Mouse (Mus musculus) hindbrain, embryonic 10.5 days (tissue): ENCODE measurements at regions not wholly inside any gene's neighbourhood (a gene's known extent, or its start where the extent isn't known, plus 50 kb on each side); places are given as distances from the start of the nearest gene placed in this dataset.
"Not testable (repeated sequence)": the region's sequence is repeated elsewhere in the genome, so short reads cannot be mapped to it uniquely, and the experiment has no call there.

Experiments used
- DNase-seq: peaks from one replicate; pipeline ENCODE4 v3.0.0-alpha.2; 2017; ENCODE audit warnings: low spot score
- H3K27ac ChIP-seq: fragments of 300-500 bp; sonication (generic); 2 replicates; pipeline ENCODE4 v1.5.1; 2016; ENCODE audit warnings: mild to moderate bottlenecking, moderate library complexity
- H3K27me3 ChIP-seq: fragments of 300-500 bp; sonication (generic); 2 replicates; pipeline ENCODE4 v1.6.1; 2016; ENCODE audit warnings: mild to moderate bottlenecking; ENCODE audit not compliant: poor library complexity, insufficient read depth, severe bottlenecking
- H3K36me3 ChIP-seq: fragments of 300-500 bp; sonication (generic); 2 replicates; pipeline ENCODE4 v1.6.1; 2016; ENCODE audit warnings: mild to moderate bottlenecking, moderate library complexity
- H3K4me1 ChIP-seq: fragments of 300-500 bp; sonication (generic); replicated peaks from 2 replicates; pipeline ENCODE4 v1.6.1; 2016; ENCODE audit warnings: mild to moderate bottlenecking
- H3K4me3 ChIP-seq: fragments of 300-500 bp; sonication (generic); 2 replicates; pipeline ENCODE4 v1.5.1; 2016; ENCODE audit warnings: mild to moderate bottlenecking, moderate library complexity
- H3K9me3 ChIP-seq: fragments of 300-500 bp; sonication (generic); 2 replicates; pipeline ENCODE4 v1.6.1; 2016; ENCODE audit warnings: mild to moderate bottlenecking, moderate library complexity
- WGBS: fragments of 180-500 bp; shearing (Covaris S2); methylation state at CpG from one replicate; pipeline ENCODE4 v1.1.7; 2016; 5-methylcytosine and 5-hydroxymethylcytosine counted together

GRCm38 (mm10) chr7:75387033-75387432, 68.3 kb upstream of the Akap13 start:
- Histone ChIP-seq H3K9me3 (no peaks in the 10 kb centered on the region), H3K36me3 (no peaks in the 10 kb centered on the region), H3K27ac (no peak overlapping the region), H3K4me3 (no peak overlapping the region), H3K4me1 (no peaks in the 10 kb centered on the region), H3K27me3 (no peaks in the 10 kb centered on the region)
- 90% methylated on average over 1 of the region's 1 CpGs for WGBS
- no peak for DNase-seq

- Histone ChIP-seq H3K27ac (no peak overlapping the region), H3K27me3 (no peaks in the 10 kb centered on the region), H3K4me1 (no peaks in the 10 kb centered on the region), H3K9me3 (no peaks in the 10 kb centered on the region), H3K36me3 (no peaks in the 10 kb centered on the region), H3K4me3 (no peak overlapping the region)
- no peak for DNase-seq
- 83% methylated on average over 6 of the region's 6 CpGs for WGBS
These were observed 67.4 kb upstream of the Akap13 start for GRCm38 (mm10) chr7:75387821-75388431.

GRCm38 (mm10) chr7:75390162-75390561, 65.2 kb upstream of the Akap13 start:
- WGBS: 92% methylated on average over 3 of the region's 3 CpGs

GRCm38 (mm10) chr7:75392783-75393182, 62.6 kb upstream of the Akap13 start:
- 86% methylated on average over 3 of the region's 3 CpGs for WGBS
- no peaks in the 10 kb centered on the region for H3K9me3 ChIP-seq
- no peaks in the 10 kb centered on the region for H3K27me3 ChIP-seq
- H3K36me3 ChIP-seq: no peaks in the 10 kb centered on the region
- no peak for DNase-seq
- H3K27ac ChIP-seq: no peak overlapping the region
- H3K4me3 ChIP-seq: no peak overlapping the region
- peaks cover 5% of the 10 kb centered on the region for H3K4me1 ChIP-seq

More at GRCm38 (mm10) chr7:75390162-75390561, 65.2 kb upstream of the Akap13 start:
- no peaks in the 10 kb centered on the region for H3K4me1 ChIP-seq
- no peaks in the 10 kb centered on the region for H3K27me3 ChIP-seq
- no peak for DNase-seq
- H3K36me3 ChIP-seq: no peaks in the 10 kb centered on the region
- H3K9me3 ChIP-seq: no peaks in the 10 kb centered on the region
- H3K4me3 ChIP-seq: no peak overlapping the region
- no peak overlapping the region for H3K27ac ChIP-seq

- Histone ChIP-seq H3K27me3 (no peaks in the 10 kb centered on the region), H3K4me1 (peaks cover 5% of the 10 kb centered on the region), H3K27ac (no peak overlapping the region), H3K4me3 (no peak overlapping the region), H3K9me3 (no peaks in the 10 kb centered on the region), H3K36me3 (no peaks in the 10 kb centered on the region)
- 92% methylated on average over 2 of the region's 2 CpGs for WGBS
- DNase-seq: no peak
These were observed 61.9 kb upstream of the Akap13 start for GRCm38 (mm10) chr7:75393466-75393865.

- peaks cover 5% of the 10 kb centered on the region for H3K4me1 ChIP-seq
These were observed 60.3 kb upstream of the Akap13 start for GRCm38 (mm10) chr7:75394866-75395580.

GRCm38 (mm10) chr7:75397559-75397958, 57.8 kb upstream of the Akap13 start:
- peaks cover 5% of the 10 kb centered on the region for H3K4me1 ChIP-seq
- no peak for DNase-seq
- H3K4me3 ChIP-seq: no peak overlapping the region
- H3K36me3 ChIP-seq: no peaks in the 10 kb centered on the region
- H3K27ac ChIP-seq: no peak overlapping the region; the same call in 1 of the 2 replicates
- 34% methylated on average over 7 of the region's 7 CpGs for WGBS
- no peaks in the 10 kb centered on the region for H3K9me3 ChIP-seq
- H3K27me3 ChIP-seq: no peaks in the 10 kb centered on the region

More at GRCm38 (mm10) chr7:75394866-75395580, 60.3 kb upstream of the Akap13 start:
- no peaks in the 10 kb centered on the region for H3K27me3 ChIP-seq
- no peaks in the 10 kb centered on the region for H3K36me3 ChIP-seq
- WGBS: 78% methylated on average over 8 of the region's 8 CpGs
- H3K9me3 ChIP-seq: no peaks in the 10 kb centered on the region
- DNase-seq: no peak
- no peak overlapping the region for H3K4me3 ChIP-seq
- H3K27ac ChIP-seq: no peak overlapping the region

- not testable (repeated sequence) for H3K4me3 ChIP-seq, H3K27ac ChIP-seq, H3K9me3 ChIP-seq, H3K36me3 ChIP-seq, H3K27me3 ChIP-seq, H3K4me1 ChIP-seq, DNase-seq
- WGBS: 76% methylated on average over 2 of the region's 2 CpGs
These were observed 56.9 kb upstream of the Akap13 start for GRCm38 (mm10) chr7:75398480-75398879.

- Histone ChIP-seq H3K9me3 (no peaks in the 10 kb centered on the region), H3K36me3 (no peaks in the 10 kb centered on the region), H3K27me3 (no peaks in the 10 kb centered on the region), H3K4me1 (peaks cover 5% of the 10 kb centered on the region), H3K4me3 (no peak overlapping the region), H3K27ac (peak overlapping the region; percentile 69; the same call in 1 of the 2 replicates)
- DNase-seq: peak; percentile 51
- 48% methylated on average over 7 of the region's 7 CpGs for WGBS
These were observed 56.2 kb upstream of the Akap13 start for GRCm38 (mm10) chr7:75398904-75399724.

GRCm38 (mm10) chr7:75400471-75400870, 54.9 kb upstream of the Akap13 start:
- peaks cover 5% of the 10 kb centered on the region for H3K4me1 ChIP-seq
- H3K27ac ChIP-seq: no peak overlapping the region
- 85% methylated on average over 2 of the region's 2 CpGs for WGBS
- H3K27me3 ChIP-seq: no peaks in the 10 kb centered on the region
- no peak for DNase-seq
- no peak overlapping the region for H3K4me3 ChIP-seq
- H3K9me3 ChIP-seq: no peaks in the 10 kb centered on the region
- H3K36me3 ChIP-seq: no peaks in the 10 kb centered on the region

GRCm38 (mm10) chr7:75404955-75405354, 50.4 kb upstream of the Akap13 start:
- Histone ChIP-seq H3K27ac (no peak overlapping the region), H3K4me3 (no peak overlapping the region), H3K9me3 (no peaks in the 10 kb centered on the region), H3K36me3 (no peaks in the 10 kb centered on the region), H3K4me1 (no peaks in the 10 kb centered on the region), H3K27me3 (no peaks in the 10 kb centered on the region)
- DNase-seq: no peak
- 89% methylated on average over 3 of the region's 3 CpGs for whole genome bisulfite sequencing
